Mouse (Mus musculus) frontal cortex, postnatal 36 days (tissue): ENCODE data around the gene Ptprg.
A peak's percentile ranks its signal among the peaks of the same experiment; 100 is the strongest.

Experiments
- DNase-seq, 2 experiments: peaks; one replicate each; pipeline ENCODE4 v3.0.0; 2022; ENCODE audit warnings: low spot score in 2 of 2

The Ptprg gene

GRCm38 (mm10) chr14:11553273-11553665 is at the start of gene Ptprg:
Gene Ptprg (plus strand): TSS chr14:11553532.
- DNase-seq, result peak; percentile 88 to 89

GRCm38 (mm10) chr14:11503803-11504365 is 49.4 kb upstream of the Ptprg start:
- DNase-seq, result peak in 1 of 2 experiments; percentile 2

GRCm38 (mm10) chr14:11510173-11510572 is 43.2 kb upstream of the Ptprg start:
- DNase-seq, result no peak

GRCm38 (mm10) chr14:11519171-11519570 is 34.2 kb upstream of the Ptprg start:
- no peak for DNase-seq

GRCm38 (mm10) chr14:11523052-11523451 is 30.3 kb upstream of the Ptprg start:
- no peak for DNase-seq

- DNase-seq, result no peak
Observed at GRCm38 (mm10) chr14:11529591-11529990, 23.7 kb upstream of the Ptprg start.

GRCm38 (mm10) chr14:11534456-11534855 is 18.9 kb upstream of the Ptprg start:
- DNase-seq, result no peak

- no peak for DNase-seq
Observed at GRCm38 (mm10) chr14:11536121-11536520, 17.2 kb upstream of the Ptprg start.

- DNase-seq, result no peak
Observed at GRCm38 (mm10) chr14:11551892-11552291, 1.4 kb upstream of the Ptprg start.

GRCm38 (mm10) chr14:11552521-11553272 is 635 bp upstream of the Ptprg start:
- DNase-seq, result peak; percentile 13 to 31

GRCm38 (mm10) chr14:11553679-11554305 is 460 bp downstream of the Ptprg start:
- peak in 1 of 2 experiments; percentile 56 for DNase-seq

- peak; percentile 61 to 64 for DNase-seq
Observed at GRCm38 (mm10) chr14:11554306-11555041, 1.1 kb downstream of the Ptprg start.

GRCm38 (mm10) chr14:11555061-11555501 is 1.7 kb downstream of the Ptprg start:
- DNase-seq, result peak in 1 of 2 experiments; percentile 48

GRCm38 (mm10) chr14:11555521-11556355 is 2.4 kb downstream of the Ptprg start:
- peak; percentile 64 to 66 for DNase-seq

- peak; percentile 79 to 82 for DNase-seq
Observed at GRCm38 (mm10) chr14:11556356-11557130, 3.2 kb downstream of the Ptprg start.

GRCm38 (mm10) chr14:11558496-11558895 is 5.2 kb downstream of the Ptprg start:
- no peak for DNase-seq

GRCm38 (mm10) chr14:11560641-11561232 is 7.4 kb downstream of the Ptprg start:
- no peak for DNase-seq

- DNase-seq, result peak in 1 of 2 experiments; percentile 34
Observed at GRCm38 (mm10) chr14:11561397-11561796, 8.1 kb downstream of the Ptprg start.

- DNase-seq, result peak; percentile 33 to 37
Observed at GRCm38 (mm10) chr14:11562870-11563269, 9.5 kb downstream of the Ptprg start.

GRCm38 (mm10) chr14:11563656-11564055 is 10.3 kb downstream of the Ptprg start:
- no peak for DNase-seq
